Mouse (Mus musculus) T-cell, adult 2 months (primary cell): ENCODE data around the gene Pom121l2.

Experiments used
- DNase-seq: peaks from one replicate; pipeline ENCODE4 v3.0.0; 2022; ENCODE audit warnings: low spot score

The Pom121l2 gene

DNA sequence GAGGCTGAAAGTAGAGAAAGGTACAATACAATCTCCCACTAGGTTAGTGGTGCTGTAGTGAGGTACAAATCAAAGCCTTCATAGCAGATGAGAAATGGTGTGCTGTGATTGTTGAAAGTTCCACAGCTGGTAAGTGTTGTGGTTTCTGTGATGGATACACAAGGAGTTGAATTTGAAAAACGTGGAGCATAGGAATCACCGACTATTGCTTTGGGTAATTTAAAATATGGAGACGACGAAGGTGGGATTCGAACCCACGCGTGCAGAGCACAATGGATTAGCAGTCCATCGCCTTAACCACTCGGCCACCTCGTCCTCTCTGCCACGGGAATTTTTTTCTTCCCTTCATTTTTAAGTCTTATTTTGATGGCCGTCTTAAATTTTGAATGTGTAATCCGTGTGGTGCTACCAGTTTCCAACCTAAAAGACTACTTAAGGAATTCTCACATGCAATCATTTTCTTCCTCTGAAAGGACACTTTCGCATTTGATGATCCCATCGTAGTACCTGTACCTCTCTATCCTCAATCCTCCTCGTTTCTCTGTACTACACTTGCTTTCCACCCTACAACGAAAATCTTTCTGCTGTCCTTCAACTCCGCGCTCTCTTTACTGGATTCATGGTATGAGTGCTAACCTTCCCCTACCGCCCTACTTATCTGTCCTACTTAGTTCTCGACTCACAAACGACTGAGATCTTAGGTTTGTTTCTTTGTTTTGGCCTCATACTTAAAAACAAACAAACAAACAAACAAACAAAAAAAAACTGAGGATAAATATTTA, 13.2 kb downstream of the Pom121l2 start:
- peak; percentile 37 for DNase-seq

DNA sequence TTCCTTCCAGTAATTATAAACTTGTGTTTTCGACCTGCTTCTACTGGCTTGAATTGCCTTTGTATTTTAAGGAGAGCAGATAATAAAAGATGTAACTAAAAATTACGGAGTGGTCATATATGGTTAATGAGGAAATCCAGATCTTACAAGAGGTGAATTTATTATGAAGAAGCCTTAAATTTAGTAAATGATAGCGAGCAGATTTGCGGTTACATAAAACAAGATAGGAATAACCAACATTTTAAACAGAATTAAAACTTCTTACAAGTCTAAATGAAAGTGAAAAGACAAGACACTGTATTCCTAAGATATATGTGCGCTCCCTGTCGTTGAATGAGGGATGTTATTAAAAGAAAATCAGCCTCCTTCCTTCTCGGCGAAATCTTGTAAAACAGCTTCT, 13.9 kb downstream of the Pom121l2 start:
- no peak for DNase-seq

DNA sequence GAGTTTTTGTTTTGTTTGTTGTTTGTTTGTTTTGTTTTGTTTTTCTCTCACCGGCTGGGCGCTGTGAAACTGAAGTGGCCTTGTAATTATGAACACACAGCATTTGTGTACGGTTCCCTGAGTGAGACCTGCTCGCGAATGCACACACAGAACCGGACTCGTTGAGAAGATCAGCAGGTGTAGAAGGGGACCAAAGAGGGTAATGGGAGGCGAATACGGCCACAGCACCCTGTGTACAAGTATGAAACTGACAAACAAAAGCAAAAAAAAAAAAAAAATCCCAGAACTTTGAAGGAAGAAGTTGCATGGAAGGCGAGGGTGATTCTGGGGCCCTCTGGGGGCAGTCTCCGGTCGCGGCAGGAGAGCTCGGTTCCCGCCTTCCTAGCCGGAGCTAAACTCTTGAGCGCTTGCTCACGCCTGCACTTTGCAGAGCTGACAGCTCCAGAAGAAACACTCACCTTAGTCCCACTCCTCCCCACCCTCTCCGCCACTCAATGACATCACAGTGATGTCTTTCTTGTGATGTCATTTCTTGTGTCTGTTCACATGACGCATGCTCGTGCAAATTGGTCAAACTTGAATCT, 14.4 kb downstream of the Pom121l2 start:
- DNase-seq = peak; percentile 38

DNA sequence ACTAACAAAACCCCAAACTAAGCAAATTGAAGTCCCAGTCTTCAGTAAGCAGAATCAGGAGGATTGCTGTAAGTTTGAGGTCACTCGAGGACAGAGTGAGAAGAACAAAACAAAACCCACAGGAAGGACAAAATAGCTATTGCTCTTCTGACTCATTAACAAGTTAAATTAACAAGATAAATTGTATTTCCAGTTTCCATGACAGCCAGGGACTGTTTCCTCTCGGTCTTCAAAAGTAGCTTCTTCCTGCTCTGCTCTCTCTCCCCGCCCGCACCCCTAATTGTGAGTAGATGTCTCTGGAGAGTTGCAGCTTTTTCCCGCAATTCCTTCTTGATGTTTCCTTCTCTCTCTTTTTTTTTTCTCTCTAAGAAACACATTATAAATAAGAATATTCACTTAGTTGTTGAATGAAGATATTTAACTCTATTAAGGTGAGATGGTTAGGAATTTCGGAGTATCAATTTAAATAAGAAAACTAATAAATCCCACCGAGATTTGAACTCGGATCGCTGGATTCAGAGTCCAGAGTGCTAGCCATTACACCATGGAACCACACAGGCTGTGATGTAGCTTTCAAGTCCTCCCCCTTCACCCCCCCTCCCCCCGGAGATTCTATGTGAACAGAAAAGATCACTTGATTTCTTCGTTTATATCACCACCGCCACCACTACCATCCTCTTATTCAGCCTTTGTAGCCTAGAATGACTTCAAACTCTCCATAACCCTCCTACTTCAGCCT, 15.3 kb downstream of the Pom121l2 start:
- DNase-seq = no peak

DNA sequence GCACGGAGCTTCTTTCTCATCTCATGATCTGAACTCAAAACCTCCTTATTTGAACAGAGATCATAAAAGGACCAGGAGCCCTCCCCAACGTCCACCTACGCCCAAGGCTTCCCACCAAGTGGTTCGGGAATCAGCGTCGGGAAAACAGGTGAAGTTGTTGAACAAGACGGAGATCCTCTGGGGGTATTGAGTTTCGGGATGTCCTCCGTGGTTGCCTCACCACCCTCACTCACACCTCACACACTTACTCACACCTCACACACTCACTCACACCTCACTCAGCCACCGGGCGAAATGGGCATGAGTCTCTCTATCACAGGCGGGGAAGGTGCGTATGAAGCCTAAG, 15.8 kb downstream of the Pom121l2 start:
- DNase-seq = no peak

DNA sequence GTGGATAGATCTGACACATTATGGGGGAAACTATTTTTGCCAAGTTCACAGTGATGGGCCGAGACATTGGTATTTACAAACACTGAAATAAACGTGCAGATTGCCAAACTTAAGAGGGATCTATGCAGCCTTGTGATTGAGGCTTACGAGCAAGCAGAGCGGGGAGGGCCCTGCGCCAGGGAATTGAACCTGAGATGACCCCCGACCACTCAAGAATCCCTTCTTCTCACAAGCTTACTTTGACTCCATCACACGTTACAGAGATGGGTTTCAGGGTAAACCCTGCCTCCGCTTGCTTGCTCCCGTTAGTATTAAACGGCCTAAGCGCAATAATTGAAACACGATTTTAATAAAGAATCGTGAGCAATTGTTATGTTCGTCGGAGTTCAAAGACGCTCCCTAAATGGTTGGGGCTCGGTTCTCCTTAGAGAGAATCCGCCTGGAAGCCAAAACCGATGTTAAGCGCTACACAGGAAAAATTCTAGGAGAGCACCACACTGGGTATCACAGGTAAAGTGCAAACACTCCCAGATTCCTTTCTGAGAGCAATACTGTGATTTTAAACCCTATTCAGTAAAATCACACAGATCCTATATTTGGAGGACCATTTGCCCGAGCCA, 16.3 kb downstream of the Pom121l2 start:
- no peak for DNase-seq

DNA sequence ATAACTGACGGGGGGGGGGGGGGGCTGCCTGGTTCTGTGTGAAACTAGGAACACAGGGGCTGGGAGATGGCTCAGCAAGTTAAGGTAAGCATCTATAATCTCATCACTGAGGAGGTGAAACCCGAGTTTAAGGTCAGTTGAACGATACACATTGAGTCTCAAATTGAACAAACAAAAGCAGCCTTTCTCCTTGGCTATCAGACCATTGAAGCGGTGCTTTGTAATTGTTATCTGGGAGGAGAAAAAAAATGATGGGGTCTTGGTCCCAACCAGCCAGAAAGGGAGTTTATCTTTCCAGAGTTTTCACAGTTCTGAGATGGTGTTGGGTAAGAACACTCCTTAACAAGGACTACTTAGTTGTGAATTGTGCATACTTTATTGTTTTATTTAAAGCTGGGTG, 16.8 kb downstream of the Pom121l2 start:
- DNase-seq = no peak

DNA sequence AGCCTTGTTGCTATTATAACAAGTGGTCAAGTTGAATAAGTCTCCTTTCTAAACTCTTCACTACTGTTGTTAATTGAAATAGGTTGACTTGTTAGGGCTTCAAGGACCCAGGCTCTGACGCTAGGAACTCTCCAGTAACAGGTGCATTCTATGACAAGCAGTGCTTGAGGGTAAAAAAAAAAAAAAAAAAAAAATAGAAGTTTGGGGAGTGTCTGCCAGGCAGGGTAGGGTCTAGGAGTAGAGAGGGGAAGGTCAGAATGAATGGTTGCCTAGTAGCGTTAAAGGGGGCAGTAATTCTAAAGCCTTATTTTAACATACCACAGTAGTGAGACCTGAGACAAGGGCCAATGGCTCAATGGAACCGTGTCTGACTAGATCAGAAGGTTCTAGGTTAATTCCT, 17.4 kb downstream of the Pom121l2 start:
- no peak for DNase-seq

DNA sequence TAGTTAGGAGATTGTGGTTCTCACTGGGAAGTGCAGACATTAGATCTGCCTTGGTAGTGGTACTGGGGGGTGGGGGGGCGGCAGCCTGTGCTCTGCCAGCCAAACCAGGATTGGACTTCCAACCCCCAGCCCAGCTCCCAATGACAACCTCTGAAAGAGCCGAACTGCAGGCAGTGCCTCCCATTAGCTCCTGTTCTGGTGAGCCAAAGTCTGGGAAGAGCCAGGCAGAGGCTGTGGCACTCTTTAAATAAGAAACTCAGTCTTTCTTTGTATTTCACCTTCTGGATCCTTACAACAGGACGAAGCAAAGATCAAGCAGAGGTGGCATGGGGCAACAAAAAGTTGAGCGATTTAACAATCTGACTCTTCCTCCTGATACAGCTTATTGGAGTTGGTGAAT, 18.2 kb downstream of the Pom121l2 start:
- no peak for DNase-seq

DNA sequence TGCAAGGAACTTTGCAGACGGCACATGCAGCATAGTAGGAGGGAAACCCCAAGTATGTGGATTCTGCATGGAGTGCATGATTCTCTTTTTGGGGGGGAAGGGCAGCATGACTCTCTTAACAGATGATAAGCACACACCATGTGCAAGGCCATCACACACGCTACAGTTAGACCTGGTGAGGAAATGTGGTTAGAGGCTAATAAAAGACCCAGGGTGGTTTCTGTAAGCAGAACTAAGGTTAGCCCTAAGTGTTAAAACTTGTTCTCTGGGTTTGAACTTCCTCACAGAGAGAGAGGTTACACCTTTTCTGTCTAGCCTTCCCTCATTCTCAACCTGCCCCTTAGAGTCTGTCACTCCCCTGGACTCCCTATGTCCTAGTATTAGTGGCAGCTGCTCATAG, 20.4 kb downstream of the Pom121l2 start:
- DNase-seq = no peak

DNA sequence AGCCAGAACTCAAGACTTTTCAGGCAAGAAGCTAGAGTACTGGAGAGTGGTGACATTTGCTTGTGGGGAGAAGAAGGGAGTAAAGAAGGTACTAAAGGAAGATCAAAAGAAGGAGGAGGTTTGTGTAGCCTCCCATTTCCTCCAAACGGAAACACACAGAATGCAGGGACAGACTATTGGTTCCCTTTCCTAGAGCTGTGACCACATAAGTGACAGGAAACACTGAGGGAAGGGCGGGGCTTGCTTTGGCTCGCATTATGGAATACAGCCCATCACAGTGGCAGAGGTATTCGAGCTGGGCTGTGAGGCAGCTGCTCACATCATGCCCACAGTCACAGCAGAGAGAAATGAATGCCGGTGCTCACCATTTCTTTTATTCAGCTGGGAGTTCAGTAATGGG, 20.8 kb downstream of the Pom121l2 start:
- peak; percentile 67 for DNase-seq

DNA sequence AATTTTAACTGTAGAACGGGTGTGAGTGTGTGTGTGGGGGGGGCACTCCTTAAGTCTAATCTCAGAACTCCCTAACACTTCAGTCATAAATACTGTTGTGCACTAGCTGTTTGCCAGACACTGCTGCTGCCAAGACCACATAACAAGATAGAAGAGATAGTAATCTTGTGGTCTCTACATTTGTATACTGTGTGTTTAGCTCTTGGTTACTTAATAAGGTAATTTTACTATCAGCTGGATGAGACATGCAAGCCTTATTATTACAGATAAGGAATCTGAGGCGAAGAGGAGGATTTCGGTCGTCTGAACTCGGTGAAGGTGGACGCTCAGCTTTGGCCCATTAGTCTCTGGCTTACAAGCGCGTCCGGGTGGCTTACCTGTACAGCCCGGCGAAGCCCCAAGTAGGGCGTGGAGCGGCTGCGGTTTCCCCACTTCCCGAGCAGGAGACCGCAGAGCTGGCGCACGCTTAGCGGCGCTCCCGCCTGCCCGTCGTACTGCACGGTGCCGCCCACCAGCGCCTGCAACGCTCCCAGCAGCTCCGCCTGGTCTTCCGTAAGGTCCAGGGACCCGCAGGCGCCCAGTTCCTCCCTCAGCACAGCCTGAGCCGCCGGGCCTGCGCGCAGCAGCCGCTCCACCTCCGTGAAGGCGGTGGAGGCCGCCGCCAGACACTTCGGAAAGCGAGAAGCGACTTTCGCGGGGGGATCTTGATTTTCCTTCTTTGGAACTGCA, 24.8 kb downstream of the Pom121l2 start:
- DNase-seq = peak; percentile 64

DNA sequence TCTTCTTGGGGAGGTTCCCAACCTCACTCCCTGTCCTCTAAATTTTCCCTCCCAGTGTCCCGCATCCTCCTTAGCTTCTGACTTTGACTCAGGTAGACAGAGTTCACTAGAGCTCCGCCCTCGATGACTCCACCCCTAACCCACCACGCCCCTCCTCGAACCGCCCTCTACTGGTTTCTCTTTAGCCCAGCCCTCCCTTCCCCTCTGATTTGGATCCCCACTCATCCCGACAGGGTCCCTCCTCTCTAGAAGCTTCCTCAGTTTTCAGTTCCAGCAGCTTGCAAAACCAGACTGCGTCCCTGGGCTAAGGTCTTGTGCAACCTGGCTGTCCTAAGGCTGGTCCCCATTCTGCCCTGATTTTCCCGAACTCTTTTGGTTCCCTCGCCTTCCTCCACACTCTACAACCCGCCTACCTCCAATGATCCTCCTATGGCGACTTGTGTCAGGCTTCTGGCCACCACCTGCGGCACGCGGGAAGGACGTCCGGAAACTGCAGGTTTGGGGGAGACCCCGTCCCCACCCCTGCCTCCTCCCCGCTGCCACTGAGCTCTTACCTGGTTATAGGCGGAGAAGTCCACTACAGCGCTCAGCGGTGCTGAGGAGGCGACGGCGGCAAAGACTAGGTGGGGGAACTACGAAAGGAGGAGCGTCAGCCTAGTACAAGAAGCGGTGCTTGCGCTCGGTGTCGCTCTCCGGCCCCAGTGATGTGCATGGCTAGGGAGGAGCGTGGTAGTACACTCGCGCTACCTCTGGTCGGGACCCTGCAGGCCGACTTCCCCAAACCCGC, 25.5 kb downstream of the Pom121l2 start:
- peak; percentile 56 for DNase-seq

DNA sequence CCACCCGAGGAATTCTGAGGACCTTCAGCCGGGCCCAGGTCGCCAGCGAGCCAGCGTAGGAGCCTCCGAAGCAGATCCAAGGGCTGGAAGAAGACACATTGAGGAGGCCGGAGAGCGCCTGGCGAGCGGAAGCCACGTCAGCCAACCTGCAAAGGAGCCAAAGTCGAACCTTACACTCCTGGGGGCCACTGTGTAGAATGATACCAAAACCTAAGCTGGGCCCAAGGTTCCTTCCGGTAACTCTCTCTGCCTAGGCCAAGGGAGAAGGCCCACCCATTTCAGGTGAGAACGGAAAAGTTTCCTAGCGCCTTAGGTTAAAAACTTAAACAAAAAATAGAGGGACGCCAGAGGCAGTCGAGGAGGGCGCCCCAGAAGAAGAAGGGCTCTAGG, 26.1 kb downstream of the Pom121l2 start:
- no peak for DNase-seq

DNA sequence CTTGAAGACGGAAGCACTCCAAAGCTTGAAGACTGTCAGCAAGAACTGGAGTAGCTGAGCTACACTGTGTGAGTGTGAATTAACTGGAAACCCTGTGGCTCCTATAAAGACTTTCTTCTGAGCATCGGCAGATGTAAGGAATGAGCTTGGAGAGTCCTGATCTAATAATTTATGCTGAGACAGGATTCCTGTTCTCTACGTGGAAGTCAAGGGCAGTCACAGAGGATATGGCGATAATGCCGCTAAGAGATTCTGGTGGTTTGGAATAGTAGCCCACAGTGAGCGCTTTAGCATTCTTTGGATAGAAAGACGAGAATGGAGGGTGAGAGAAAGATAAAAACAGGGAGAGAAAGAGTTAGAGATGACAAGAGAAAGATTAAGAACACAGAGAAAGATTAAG, 26.9 kb downstream of the Pom121l2 start:
- no peak for DNase-seq

DNA sequence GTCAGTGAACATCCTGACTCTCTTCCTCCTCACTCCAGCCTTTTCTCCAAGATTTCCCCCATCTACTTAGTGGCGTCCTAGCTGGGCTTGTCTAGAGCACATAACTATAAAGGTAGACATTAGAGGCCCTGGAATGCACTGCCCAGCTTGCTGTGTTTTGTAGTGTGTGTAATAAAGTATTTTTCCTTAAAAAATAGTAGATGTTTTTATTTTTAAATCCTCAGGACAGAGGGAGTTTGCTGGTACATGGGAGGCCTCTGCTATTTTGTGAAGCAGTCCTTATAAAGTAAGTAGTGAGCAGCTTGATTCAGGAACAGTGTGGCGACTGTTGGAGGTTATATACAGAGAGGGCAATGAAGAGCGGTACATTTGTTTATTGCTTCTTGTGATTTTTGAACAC, 27.7 kb downstream of the Pom121l2 start:
- no peak for DNase-seq

DNA sequence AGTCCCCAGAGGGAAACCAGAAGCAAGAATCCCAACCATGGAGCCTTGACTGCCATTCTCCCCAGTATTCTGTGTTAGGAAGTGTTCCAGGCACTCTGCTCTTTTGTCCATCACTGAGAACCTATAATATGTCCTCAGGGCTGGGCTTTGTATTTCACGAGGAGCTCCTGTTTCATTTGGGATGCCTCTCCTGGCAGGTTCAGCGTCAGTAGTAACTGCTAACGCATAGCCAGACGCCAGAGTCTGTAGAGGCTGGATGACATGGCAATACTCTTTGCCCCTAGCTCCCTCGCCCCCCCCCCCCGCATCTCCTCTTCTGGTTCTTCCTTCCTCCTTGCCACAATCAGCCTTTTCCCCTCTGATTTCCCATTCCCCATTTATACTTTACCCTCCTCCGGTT, 28.6 kb downstream of the Pom121l2 start, which contains the start of gene Prss16:
Gene Prss16, minus strand, starts transcription at position 101 of the 400 bp plus-strand sequence.
- no peak for DNase-seq

DNA sequence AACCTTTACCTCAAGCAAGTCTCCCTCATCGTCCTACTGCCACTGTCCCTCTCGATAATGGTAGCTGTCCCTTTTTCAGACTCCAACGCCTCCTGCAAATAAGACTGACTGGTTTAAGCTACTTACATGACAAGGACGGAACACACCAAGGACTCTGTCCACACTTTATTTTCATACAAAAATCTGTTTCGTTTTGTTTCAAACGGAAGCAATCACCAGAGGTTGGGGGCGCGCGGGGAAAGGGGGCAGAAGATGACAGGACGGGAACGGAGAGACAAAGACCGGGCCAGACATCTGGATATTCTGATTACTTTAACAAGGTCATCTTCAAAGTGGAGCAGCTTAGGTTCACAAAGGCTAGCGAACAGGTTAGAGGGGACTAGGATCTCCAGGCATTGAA, 32.7 kb downstream of the Pom121l2 start:
- DNase-seq = no peak

DNA sequence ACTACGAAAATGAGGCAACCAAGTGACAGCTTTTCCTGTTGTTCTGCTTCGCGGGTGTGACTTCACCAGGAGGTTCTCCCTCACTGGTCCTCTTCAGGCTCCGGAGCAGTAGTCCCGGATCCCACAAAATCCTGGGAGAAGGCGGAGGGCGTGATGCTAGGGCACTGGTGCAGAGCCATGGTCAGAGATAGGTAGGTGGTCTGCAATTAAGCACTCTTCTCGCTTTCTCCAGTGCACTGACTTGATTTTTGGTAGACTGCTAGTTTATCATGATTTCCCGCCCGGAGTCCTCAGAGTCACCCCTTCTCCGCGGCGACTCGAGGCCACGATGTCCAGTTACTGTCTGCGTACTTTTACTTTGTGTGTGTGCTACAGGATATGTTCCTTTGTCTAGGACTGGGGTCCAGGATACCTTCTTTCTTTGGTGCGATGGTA, 33.4 kb downstream of the Pom121l2 start:
- no peak for DNase-seq

DNA sequence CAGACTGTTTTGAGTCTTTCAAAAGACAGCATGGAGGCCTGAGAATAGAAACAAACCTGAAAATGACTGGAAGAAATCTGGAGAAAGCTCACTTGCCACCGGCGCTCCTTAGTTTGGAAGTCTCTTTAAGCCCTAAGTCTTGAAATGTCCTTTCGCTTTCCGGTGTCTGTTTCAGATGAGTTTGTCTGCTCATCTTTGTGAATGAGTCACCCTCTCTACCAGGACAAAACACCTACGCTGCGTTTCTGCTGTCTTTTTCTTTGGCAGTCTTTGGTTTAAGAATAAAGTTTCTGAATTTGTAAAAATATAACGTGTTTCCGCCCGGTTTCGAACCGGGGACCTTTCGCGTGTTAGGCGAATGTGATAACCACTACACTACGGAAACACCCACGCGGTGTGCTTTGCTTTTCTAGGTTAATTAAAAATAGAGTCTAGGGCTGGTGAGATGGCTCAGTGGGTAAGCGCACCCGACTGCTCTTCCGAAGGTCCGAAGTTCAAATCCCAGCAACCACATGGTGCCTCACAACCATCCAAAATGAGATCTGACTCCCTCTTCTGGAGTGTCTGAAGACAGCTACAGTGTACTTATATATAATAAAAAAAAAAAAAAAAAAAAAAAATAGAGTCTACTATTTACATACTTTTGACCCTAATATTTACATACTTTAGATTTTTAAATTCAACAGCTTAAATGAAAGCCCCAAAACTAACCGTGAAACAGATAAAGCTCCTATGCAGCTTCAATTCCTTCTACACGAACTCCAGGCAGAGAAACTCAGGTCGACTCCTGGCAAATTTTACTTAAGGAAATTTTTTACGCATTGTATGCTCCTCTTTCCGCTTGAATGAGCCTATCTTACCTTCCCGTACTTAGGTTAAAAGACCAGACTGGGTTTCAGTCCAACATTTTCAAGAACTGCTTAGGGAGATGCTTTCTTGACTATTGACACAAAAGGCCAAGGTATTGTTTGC, 34.8 kb downstream of the Pom121l2 start:
- peak; percentile 91 for DNase-seq
